Mouse (Mus musculus) olfactory bulb, adult 2 months (tissue): Measurements from ENCODE around the gene Kifc3.

ENCODE experiments used
- CTCF ChIP-seq: fragments of 200-500 bp; IDR thresholded peaks from 2 replicates; pipeline ENCODE4 v1.5.1; 2012; ENCODE audit warnings: low read depth, mild to moderate bottlenecking, low read length, moderate library complexity; ENCODE audit not compliant: insufficient read depth
- POLR2A ChIP-seq: fragments of 200-500 bp; IDR thresholded peaks from 2 replicates; pipeline ENCODE4 v1.6.1; 2012; ENCODE audit warnings: mild to moderate bottlenecking, low read depth, low read length, moderate library complexity; ENCODE audit not compliant: insufficient read depth

DNA sequence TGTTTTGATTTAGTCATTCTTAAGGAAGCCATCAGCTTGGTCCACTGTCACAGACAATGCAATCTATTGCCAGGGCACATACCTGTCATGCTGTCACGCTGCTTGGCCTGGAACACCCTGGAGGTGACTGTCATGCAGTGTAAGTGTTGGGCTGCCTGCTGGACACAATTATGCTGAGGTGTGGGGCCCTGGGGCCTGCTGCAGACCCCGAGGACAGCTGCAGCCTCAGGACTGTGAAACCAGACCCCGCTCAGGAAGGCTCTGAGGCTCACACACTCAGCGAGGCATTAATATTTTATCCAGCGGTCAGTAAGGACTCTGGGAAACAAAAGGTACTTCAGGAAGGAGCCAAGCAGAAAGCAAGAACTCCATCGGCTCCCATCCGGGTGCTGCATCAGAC is 38.1 kb downstream of the Kifc3 start:
- no peak for TF ChIP-seq CTCF
- no peak for TF ChIP-seq POLR2A
